Mouse (Mus musculus): ENCODE results near the gene Auts2. TPM values are rescaled to one million over a fixed set of nuclear protein-coding genes. Genes with fewer than 3 reads are reported as not detected.

Auts2 gene
- polyA plus RNA-seq, 1 experiment from 2014 or later, result 0.03 TPM

DNA sequence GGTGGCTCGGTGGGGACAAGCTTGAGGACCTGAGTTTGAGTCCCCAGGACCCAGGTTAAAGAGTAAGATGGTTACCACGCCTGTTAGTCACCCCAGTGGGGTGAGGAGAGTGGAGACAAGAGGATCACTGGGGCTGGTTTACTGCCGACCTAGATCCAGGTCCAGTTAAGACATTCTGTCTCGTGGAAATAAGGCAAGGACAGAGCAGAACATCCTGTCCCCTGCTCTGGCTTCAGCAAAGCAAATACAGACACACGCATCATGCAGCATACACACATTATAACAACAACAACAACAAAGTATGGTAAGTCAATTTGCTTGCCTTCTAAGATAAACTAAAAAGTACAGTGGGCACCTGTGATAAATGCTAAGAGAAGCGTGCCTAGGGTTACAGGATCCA, 57.1 kb downstream of the Auts2 start:
- Histone ChIP-seq H3K27ac (no peak overlapping the region), H3K79me2 (ENCODE audit: inconsistent target) (no peaks in the 10 kb centered on the region), H3K36me3 (ENCODE audit: inconsistent target) (no peaks in the 10 kb centered on the region), H3K4me3 (ENCODE audit: inconsistent target) (no peak overlapping the region)
- WGBS (ENCODE audit: missing documents), result 82% methylated on average over 6 of the region's 6 CpGs

DNA sequence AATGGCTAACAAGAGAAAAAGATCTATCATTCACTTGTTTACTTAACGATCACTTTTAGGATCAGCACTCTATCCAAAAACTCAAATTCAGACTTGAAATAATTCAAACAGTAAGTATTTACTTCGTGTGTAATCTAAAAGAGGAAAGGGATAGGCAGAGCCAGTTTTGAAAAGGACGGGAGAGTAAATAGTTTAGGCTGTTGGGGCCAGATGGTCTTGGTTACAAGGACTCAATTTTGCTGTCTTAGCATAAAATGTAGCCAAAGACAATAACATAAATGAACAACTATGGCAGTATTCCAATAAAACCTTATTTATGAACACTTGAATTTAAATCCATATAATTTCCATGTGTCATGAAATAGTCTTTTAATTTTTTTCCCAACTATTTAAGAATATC, 57.7 kb downstream of the Auts2 start:
- Histone ChIP-seq H3K79me2 (ENCODE audit: inconsistent target) (no peaks in the 10 kb centered on the region), H3K27ac (no peak overlapping the region), H3K4me3 (ENCODE audit: inconsistent target) (no peak overlapping the region), H3K36me3 (ENCODE audit: inconsistent target) (no peaks in the 10 kb centered on the region)
- WGBS (ENCODE audit: missing documents), result 92% methylated on average over 1 of the region's 3 CpGs

DNA sequence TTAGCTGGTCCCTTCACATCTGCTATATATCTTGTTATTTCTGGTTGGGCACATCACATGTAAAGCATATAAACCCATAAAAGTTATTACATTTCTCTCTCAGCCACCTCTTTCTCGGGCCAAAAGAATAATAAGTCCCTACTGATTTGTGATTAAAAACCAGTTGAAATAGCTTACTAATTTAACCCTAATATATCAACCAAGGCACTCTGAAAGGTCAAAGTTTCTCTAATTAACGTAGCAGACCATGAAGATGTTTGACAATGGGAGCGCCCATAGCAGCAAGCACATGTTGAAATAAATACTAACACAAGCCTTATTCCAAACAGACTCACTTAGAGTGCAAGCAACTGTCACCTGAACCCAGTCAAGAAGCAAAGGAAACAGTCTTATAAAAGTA, 61.7 kb downstream of the Auts2 start:
- no peaks in the 10 kb centered on the region for H3K79me2 ChIP-seq (ENCODE audit: inconsistent target)
- H3K27ac ChIP-seq, result no peak overlapping the region
- 100% methylated on average over 3 of the region's 3 CpGs for WGBS (ENCODE audit: missing documents)
- H3K36me3 ChIP-seq (ENCODE audit: inconsistent target), result no peaks in the 10 kb centered on the region
- H3K4me3 ChIP-seq (ENCODE audit: inconsistent target), result no peak overlapping the region

DNA sequence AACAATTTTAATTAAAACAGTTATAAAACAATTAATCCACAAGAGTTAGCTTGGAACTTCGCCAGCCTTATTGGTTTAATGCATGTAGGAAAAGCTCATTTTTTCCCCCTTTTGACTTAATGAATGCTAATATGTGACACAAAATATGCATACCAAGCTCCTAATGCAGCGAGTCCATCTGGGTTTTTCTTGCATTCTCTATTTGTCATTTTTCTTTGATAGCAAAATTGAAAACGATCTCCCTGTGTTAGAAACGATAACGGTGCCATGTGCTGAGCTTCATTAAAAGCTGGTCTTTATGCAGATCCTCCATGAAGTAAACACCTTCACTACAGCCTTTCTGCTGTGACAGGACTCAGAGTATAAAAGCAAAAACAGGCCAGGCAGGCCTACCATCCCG, 62.7 kb downstream of the Auts2 start:
- no peaks in the 10 kb centered on the region for H3K36me3 ChIP-seq (ENCODE audit: inconsistent target)
- H3K79me2 ChIP-seq (ENCODE audit: inconsistent target), result no peaks in the 10 kb centered on the region
- WGBS (ENCODE audit: missing documents), result 84% methylated on average over 6 of the region's 6 CpGs
- no peak overlapping the region for H3K27ac ChIP-seq
- no peak overlapping the region for H3K4me3 ChIP-seq (ENCODE audit: inconsistent target)

DNA sequence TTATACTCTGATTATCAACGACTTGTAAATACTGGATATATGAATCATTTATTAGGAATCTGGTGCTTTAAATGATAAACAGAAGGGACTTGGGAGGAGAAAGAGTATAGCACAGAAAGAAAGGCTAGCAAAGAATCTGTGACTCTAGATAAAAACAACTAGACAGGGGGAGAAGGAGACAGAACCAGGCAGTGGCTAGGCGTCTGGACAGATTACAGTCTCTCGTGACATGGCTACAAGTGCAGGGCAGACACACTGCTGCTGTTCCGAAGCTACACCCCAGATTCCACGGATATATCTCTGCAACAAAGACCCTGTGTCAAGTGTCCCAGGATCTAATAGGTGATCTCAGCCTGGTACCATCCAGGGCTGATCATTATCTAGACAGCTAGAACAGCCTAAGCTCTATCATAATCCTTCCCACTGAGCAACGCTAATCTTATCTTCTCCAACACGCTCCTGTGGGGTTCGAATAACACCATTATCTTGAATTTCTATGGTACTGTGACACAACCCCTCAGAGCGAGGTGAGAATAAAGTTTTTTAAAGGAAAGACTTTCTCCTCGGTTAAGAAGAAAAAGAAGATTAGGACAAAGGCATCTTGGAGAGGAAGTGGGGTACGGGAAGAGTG, 63.8 kb downstream of the Auts2 start:
- Histone ChIP-seq H3K27ac (no peak overlapping the region), H3K36me3 (ENCODE audit: inconsistent target) (no peaks in the 10 kb centered on the region), H3K79me2 (ENCODE audit: inconsistent target) (no peaks in the 10 kb centered on the region), H3K4me3 (ENCODE audit: inconsistent target) (no peak overlapping the region)
- WGBS (ENCODE audit: missing documents), result 86% methylated on average over 11 of the region's 11 CpGs

DNA sequence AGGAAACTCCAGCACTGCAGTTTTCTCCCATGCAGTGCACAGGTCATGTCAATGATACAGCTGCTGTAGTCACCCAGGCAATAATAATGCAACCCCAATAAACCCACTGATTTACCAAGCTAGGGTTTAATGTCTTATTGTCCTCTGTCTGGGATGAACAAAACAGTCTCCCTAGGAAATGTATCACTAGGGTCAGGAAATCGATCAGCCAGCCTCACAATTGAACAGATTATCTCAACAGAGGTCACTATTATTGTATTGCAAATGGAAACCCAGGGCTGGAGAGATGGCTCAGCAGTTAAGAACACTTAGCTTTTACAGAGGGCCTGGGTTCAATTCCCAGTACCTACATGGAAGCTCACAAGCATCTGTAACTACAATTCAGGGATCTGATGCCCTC, 65.6 kb downstream of the Auts2 start:
- no peak overlapping the region for H3K27ac ChIP-seq
- no peaks in the 10 kb centered on the region for H3K36me3 ChIP-seq (ENCODE audit: inconsistent target)
- WGBS (ENCODE audit: missing documents), result 76% methylated on average over 1 of the region's 1 CpGs

DNA sequence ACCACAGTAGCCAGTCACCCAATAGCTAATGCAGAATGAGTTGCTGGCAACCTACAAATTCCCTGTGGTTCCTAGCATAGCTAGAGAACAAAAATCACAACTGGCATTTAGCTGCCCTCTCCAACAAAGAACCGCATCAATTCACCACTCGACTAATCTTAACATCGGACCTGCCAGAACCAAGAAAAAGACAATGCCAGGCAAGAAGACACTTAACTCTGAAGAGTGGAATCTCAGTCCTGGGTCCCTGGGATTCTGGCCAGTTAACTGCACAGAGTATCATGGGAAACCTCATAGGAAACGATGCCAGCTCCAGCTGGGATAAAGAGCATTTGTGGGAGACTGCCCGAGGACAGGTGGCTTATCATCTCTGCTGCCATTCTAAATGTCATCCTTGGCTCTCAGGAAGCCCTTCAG, 70.2 kb downstream of the Auts2 start:
- no peaks in the 10 kb centered on the region for H3K36me3 ChIP-seq (ENCODE audit: inconsistent target)
- WGBS (ENCODE audit: missing documents), result 95% methylated on average over 5 of the region's 5 CpGs

More for the DNA sequence above, 65.6 kb downstream of the Auts2 start:
- H3K4me3 ChIP-seq (ENCODE audit: inconsistent target), result no peak overlapping the region
- H3K79me2 ChIP-seq (ENCODE audit: inconsistent target), result no peaks in the 10 kb centered on the region

DNA sequence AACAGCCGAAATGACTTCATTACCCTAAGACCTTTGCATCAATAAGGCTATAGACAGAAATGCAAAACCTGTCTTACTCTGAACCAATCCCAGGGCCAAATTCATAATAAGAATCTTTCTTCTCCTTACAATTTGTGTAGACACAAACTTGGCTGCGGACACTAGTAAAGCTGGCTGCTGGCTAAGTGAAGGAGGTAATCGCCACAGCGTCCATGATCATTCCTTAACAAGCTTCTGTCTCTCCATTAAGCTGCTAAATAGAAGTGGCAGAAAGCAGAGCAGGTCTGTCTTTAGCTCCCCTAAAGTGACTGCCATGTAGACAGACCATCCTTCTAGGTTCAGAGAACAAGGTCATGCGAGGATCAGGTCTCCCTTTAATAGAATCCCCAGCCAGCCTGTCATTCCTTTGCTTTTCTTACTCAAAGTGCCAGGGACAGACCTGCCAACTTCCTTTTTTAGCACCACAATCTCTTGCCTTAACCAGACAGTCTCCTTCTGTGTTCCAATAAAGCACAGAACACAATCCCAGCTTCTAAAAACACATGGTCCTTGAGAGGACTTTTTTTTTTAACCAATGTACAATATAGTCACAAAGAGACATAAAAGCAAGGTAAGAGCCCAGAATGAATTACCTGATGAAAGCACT, 70.8 kb downstream of the Auts2 start:
- 87% methylated on average over 5 of the region's 5 CpGs for WGBS (ENCODE audit: missing documents)
- Histone ChIP-seq H3K4me3 (ENCODE audit: inconsistent target) (no peak overlapping the region), H3K36me3 (ENCODE audit: inconsistent target) (no peaks in the 10 kb centered on the region), H3K79me2 (ENCODE audit: inconsistent target) (no peaks in the 10 kb centered on the region), H3K27ac (no peak overlapping the region)

More for the DNA sequence above, 70.2 kb downstream of the Auts2 start:
- Histone ChIP-seq H3K27ac (no peak overlapping the region), H3K79me2 (ENCODE audit: inconsistent target) (no peaks in the 10 kb centered on the region), H3K4me3 (ENCODE audit: inconsistent target) (no peak overlapping the region)

DNA sequence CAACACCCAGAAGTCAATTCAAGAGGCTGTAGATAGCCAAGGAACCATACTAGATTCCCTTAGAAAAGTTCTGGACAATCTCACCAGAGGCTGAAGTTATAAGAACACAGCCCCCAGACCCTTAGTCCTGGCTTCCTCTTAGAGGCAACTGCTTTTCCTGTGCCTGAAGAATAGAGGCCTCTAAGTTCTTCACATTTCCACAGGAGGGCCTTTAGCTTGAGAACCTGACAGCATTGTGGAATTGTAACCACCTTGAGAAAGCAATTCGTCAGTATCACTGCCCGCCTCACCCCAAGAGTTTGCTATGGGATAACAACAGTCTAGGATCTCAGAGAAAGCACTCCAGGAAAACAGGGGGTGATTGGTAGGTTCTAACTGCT, 75.8 kb downstream of the Auts2 start:
- Histone ChIP-seq H3K36me3 (ENCODE audit: inconsistent target) (no peaks in the 10 kb centered on the region), H3K27ac (no peak overlapping the region), H3K79me2 (ENCODE audit: inconsistent target) (no peaks in the 10 kb centered on the region), H3K4me3 (ENCODE audit: inconsistent target) (no peak overlapping the region)
- 80% methylated on average over 2 of the region's 2 CpGs for WGBS (ENCODE audit: missing documents)

DNA sequence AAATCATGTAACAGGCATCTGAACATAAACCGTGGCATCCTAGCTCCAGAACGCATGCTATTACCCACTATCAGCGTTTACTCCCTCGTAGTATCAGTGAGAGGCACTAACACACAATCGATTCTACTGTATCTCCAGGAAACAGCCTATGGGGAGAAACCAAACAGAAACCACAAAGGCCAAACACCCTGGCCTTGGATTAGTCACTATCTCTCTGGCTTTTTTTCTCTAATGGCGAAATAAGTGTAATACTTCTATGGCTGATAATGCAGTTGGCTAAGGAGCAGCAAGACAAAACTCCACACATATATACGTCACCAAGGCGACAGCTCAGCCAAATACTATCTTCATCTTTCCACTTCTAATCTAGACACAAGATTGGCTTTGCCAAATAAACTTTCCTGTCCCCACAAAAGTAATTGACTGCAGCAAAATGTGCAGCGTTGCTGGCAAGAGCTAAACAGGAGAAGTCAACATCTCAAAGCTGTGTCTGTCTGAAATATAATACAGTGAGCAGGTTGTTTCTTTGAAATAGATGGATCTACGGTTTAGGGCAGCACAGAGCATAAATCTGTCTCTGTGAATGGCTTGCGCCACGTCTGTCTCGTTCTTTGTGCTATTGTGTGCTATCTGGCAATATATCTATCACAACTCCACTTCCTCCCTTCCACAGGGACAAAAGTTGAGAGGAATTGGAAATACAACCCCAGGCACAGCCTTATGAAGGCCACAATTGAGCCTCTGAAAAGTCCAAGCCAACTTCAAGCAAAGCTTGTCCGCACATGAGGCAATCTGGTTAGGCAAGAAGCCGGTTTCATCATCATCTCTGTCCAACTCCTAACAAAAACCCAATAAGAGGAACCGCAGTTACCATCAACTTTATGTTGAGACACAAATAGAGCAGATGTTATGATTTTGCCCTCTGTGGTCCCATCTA, 76.4 kb downstream of the Auts2 start:
- no peak overlapping the region for H3K4me3 ChIP-seq (ENCODE audit: inconsistent target)
- no peaks in the 10 kb centered on the region for H3K36me3 ChIP-seq (ENCODE audit: inconsistent target)
- H3K79me2 ChIP-seq (ENCODE audit: inconsistent target), result no peaks in the 10 kb centered on the region
- H3K27ac ChIP-seq, result no peak overlapping the region
- WGBS (ENCODE audit: missing documents), result 28% methylated on average over 16 of the region's 16 CpGs

DNA sequence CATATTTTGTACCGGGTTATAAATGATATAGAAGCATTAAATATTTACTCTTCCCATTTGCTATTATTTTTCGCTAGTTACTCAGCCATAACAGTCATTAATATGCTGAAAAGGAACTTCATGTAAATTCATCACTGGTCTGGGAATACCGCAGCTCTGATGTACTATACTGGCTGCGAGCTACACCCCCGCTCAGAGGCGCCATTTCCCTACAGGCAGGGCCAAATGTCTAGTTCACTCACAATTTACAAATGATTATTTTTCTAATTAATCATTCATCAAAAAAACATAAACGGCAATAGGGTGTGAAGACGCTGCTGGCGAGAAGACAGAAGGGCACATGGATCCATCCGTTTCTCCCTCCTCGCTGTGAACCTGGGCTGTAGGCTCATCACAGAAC, 80.6 kb downstream of the Auts2 start:
- no peak overlapping the region for H3K27ac ChIP-seq
- no peaks in the 10 kb centered on the region for H3K36me3 ChIP-seq (ENCODE audit: inconsistent target)
- H3K79me2 ChIP-seq (ENCODE audit: inconsistent target), result no peaks in the 10 kb centered on the region
- 98% methylated on average over 11 of the region's 11 CpGs for WGBS (ENCODE audit: missing documents)
- H3K4me3 ChIP-seq (ENCODE audit: inconsistent target), result no peak overlapping the region

DNA sequence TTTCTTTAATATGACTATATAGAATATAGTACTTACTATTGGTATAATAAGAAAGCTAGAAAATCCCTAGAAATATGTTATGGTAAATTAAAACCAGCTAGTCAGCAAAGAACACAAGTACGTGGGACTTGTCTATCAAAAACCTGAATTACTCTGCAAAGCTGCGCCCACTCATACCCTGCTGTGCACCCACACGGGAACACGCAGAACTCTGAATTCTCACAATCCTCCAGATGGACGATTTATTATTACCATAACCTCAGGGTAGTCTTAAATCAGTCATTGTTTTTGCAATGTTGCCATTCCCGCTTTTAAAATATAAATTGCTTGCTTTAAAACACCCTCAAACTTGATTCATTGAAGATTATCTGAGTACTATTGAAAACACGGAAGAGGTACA, 84.6 kb downstream of the Auts2 start:
- no peaks in the 10 kb centered on the region for H3K79me2 ChIP-seq (ENCODE audit: inconsistent target)
- H3K27ac ChIP-seq, result no peak overlapping the region
- WGBS (ENCODE audit: missing documents), result 95% methylated on average over 7 of the region's 7 CpGs
- H3K4me3 ChIP-seq (ENCODE audit: inconsistent target), result no peak overlapping the region
- no peaks in the 10 kb centered on the region for H3K36me3 ChIP-seq (ENCODE audit: inconsistent target)

DNA sequence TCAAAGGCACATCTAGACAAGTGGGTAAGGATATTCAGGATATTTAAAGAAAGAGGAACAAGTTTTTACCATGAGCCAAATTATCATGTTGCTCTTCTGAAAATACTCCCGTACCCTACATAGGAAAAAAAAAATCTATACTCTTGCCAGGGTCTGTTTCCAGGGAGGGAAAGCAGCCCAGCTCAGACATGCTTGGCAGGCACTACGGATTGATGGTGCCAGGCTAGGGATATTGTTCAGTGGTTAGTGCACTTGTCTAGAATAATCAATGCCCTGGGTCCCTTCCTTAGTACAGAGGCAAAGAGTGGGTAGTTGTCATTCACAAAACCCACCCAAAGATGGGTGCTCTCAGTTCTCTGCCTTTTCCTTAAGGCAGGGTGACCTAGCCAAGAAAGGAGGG, 90.8 kb downstream of the Auts2 start:
- WGBS (ENCODE audit: missing documents), result 80% methylated on average over 2 of the region's 2 CpGs
- Histone ChIP-seq H3K79me2 (ENCODE audit: inconsistent target) (no peaks in the 10 kb centered on the region), H3K4me3 (ENCODE audit: inconsistent target) (no peak overlapping the region), H3K27ac (no peak overlapping the region), H3K36me3 (ENCODE audit: inconsistent target) (no peaks in the 10 kb centered on the region)

DNA sequence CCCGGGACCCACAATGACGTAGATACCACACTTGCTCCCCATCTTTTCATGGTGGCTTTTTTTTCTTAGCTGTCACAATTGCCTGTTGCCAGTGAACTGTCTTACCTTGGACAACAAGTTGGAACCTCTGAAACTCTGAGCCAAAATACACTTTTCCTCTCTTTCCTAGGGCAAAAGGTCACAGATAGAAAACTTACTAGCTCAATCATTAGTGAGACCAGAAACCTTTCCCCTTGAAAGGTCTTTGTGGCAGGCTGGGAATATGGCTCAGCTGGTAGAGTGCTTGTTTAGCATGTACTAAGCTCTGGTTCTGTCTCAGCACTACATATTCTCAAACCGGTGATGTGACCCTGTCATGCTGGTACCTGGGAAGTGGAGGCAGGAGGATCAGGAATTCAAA, 93.1 kb downstream of the Auts2 start:
- no peaks in the 10 kb centered on the region for H3K36me3 ChIP-seq (ENCODE audit: inconsistent target)
- 97% methylated on average over 3 of the region's 3 CpGs for WGBS (ENCODE audit: missing documents)
- H3K4me3 ChIP-seq (ENCODE audit: inconsistent target), result no peak overlapping the region
- H3K79me2 ChIP-seq (ENCODE audit: inconsistent target), result no peaks in the 10 kb centered on the region
- H3K27ac ChIP-seq, result no peak overlapping the region
